Mouse (Mus musculus) testis, adult 2 months (tissue): ENCODE measurements at regions not wholly inside any gene's neighbourhood (a gene's known extent, or its start where the extent isn't known, plus 50 kb on each side); places are given as distances from the start of the nearest gene placed in this dataset.

Experiments
- CTCF ChIP-seq: fragments of 200-500 bp; IDR thresholded peaks from 2 replicates; pipeline ENCODE4 v1.5.1; 2012; ENCODE audit warnings: low read depth, mild to moderate bottlenecking, inconsistent platforms, low read length, moderate library complexity; ENCODE audit not compliant: control insufficient read depth, insufficient read depth, insufficient replicate concordance
- POLR2A ChIP-seq: fragments of 200-500 bp; IDR thresholded peaks from 2 replicates; pipeline ENCODE4 v1.6.1; 2012; ENCODE audit warnings: low read depth, mild to moderate bottlenecking, inconsistent platforms, low read length, moderate library complexity; ENCODE audit not compliant: control insufficient read depth

DNA sequence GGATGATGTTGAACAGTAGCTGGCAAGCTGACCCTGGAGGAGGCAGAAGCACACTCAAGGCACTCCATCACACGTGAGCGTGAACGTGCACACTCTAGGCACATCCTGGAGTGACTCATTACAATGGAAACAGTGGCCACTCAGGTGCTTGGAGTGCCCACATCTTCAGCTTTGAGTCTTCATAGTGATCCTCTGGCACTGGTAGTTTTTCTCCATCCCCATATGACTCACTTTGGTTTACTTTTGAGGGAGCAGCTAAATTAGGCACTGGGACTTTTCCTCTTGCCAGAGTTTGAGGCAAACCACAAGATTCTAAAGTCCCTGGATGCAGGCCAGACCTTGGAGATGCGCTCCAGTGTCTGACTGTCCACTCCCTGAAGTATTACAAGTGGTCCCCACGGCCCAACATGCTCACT is 52.5 kb upstream of the Slc44a3 start:
- no peak for TF ChIP-seq CTCF
- no peak for TF ChIP-seq POLR2A
